Mouse (Mus musculus) CD8-positive naive resting alpha-beta T cell, adult 2 months (primary cell): ENCODE data around the gene Cdh23.
A peak's percentile ranks its signal among the peaks of the same experiment; 100 is the strongest.

ENCODE experiments used
- DNase-seq, 2 experiments: peaks; one replicate each; pipeline ENCODE4 v3.0.0; 2022; ENCODE audit warnings: low read depth in 2 of 2, low spot score in 2 of 2

The Cdh23 gene

GRCm38 (mm10) chr10:60269141-60270064, 426.9 kb downstream of the Cdh23 start:
- DNase-seq = no peak

GRCm38 (mm10) chr10:60268738-60269137, 427.6 kb downstream of the Cdh23 start:
- DNase-seq = no peak

GRCm38 (mm10) chr10:60266842-60267401, 429.4 kb downstream of the Cdh23 start:
- DNase-seq = no peak

GRCm38 (mm10) chr10:60265252-60265651, 431.0 kb downstream of the Cdh23 start:
- no peak for DNase-seq

- no peak for DNase-seq
Measured at GRCm38 (mm10) chr10:60263351-60263750, 432.9 kb downstream of the Cdh23 start.

GRCm38 (mm10) chr10:60262386-60262785, 433.9 kb downstream of the Cdh23 start:
- peak in 1 of 2 experiments; percentile 21 for DNase-seq

- DNase-seq = no peak
Measured at GRCm38 (mm10) chr10:60261530-60261929, 434.8 kb downstream of the Cdh23 start.

GRCm38 (mm10) chr10:60260557-60261294, 435.6 kb downstream of the Cdh23 start:
- DNase-seq = no peak

GRCm38 (mm10) chr10:60257261-60257825, 438.9 kb downstream of the Cdh23 start:
- DNase-seq = no peak

- no peak for DNase-seq
Measured at GRCm38 (mm10) chr10:60256088-60256487, 440.2 kb downstream of the Cdh23 start.
